Mouse (Mus musculus) midbrain, embryonic 15.5 days (tissue): Measurements from ENCODE around the gene Mgme1. TPM values are rescaled to one million over a fixed set of nuclear protein-coding genes. Genes with fewer than 3 reads are reported as not detected.

ENCODE experiments used
- ATAC-seq: fragments of 200-750 bp; cut with Nextera tagmentation; replicated peaks from 2 replicates; pipeline ENCODE4 v1.8.0; 2017; ENCODE audit warnings: moderate TSS enrichment
- H3K27ac ChIP-seq: fragments of 300-500 bp; sonication (generic); 2 replicates; pipeline ENCODE4 v1.5.1; 2015; ENCODE audit warnings: mild to moderate bottlenecking, inconsistent platforms
- H3K27me3 ChIP-seq: fragments of 300-500 bp; sonication (generic); replicated peaks from 2 replicates; pipeline ENCODE4 v1.6.1; 2015; ENCODE audit warnings: inconsistent platforms
- H3K36me3 ChIP-seq: fragments of 300-500 bp; sonication (generic); replicated peaks from 2 replicates; pipeline ENCODE4 v1.6.1; 2015; ENCODE audit warnings: inconsistent platforms
- H3K4me1 ChIP-seq: fragments of 300-500 bp; sonication (generic); 2 replicates; pipeline ENCODE4 v1.6.1; 2015; ENCODE audit warnings: inconsistent platforms
- H3K4me2 ChIP-seq: fragments of 300-500 bp; sonication (generic); 2 replicates; pipeline ENCODE4 v1.6.1; 2015; ENCODE audit warnings: inconsistent platforms, mild to moderate bottlenecking, moderate library complexity
- H3K4me3 ChIP-seq: fragments of 300-500 bp; sonication (generic); 2 replicates; pipeline ENCODE4 v1.5.1; 2015; ENCODE audit warnings: mild to moderate bottlenecking, inconsistent platforms
- H3K9ac ChIP-seq: fragments of 300-500 bp; sonication (generic); 2 replicates; pipeline ENCODE4 v1.6.1; 2015; ENCODE audit warnings: mild to moderate bottlenecking, inconsistent platforms
- H3K9me3 ChIP-seq: fragments of 300-500 bp; sonication (generic); 2 replicates; pipeline ENCODE4 v1.6.1; 2016; ENCODE audit warnings: inconsistent platforms
- WGBS: fragments of 180-500 bp; shearing (Covaris S2); methylation state at CpG from one replicate; pipeline ENCODE4 v1.1.7; 2015; ENCODE audit warnings: mixed read lengths; 5-methylcytosine and 5-hydroxymethylcytosine counted together
- polyA plus RNA-seq: library from polyadenylated mRNA; unstranded; fragments of >200 nt; fragmentation: Nextera tagmentation; extraction: Ambion mirVana; gene quantifications from 2 replicates; pipeline ENCODE4 v1.2.1, GENCODE M21; 2015

The Mgme1 gene
- polyA plus RNA-seq, 1 experiment from 2014 or later, result 11.5 TPM

- 87% methylated on average over 11 of the region's 11 CpGs for WGBS
- H3K27me3 ChIP-seq, result no peaks in the 10 kb centered on the region
- no peaks in the 10 kb centered on the region for H3K9me3 ChIP-seq
- H3K27ac ChIP-seq, result no peak overlapping the region
- no peak for ATAC-seq
- no peaks in the 10 kb centered on the region for H3K4me1 ChIP-seq
- no peak overlapping the region for H3K4me2 ChIP-seq
- H3K36me3 ChIP-seq, result no peaks in the 10 kb centered on the region
- H3K4me3 ChIP-seq, result no peak overlapping the region
- H3K9ac ChIP-seq, result no peak overlapping the region
These were observed 21.3 kb downstream of the Mgme1 start for GRCm38 (mm10) chr2:144291600-144292305.

GRCm38 (mm10) chr2:144295145-144295735 lies 24.8 kb downstream of the Mgme1 start:
- ATAC-seq, result no peak

GRCm38 (mm10) chr2:144299749-144300669 lies 29.5 kb downstream of the Mgme1 start:
- H3K9ac ChIP-seq, result no peak overlapping the region
- 84% methylated on average over 9 of the region's 9 CpGs for WGBS
- H3K4me2 ChIP-seq, result no peak overlapping the region
- H3K9me3 ChIP-seq, result no peaks in the 10 kb centered on the region
- no peak overlapping the region for H3K27ac ChIP-seq
- H3K36me3 ChIP-seq, result no peaks in the 10 kb centered on the region
- H3K4me1 ChIP-seq, result no peaks in the 10 kb centered on the region
- H3K4me3 ChIP-seq, result no peak overlapping the region
- no peak for ATAC-seq
- H3K27me3 ChIP-seq, result no peaks in the 10 kb centered on the region

More at GRCm38 (mm10) chr2:144295145-144295735, 24.8 kb downstream of the Mgme1 start:
- 70% methylated on average over 9 of the region's 9 CpGs for WGBS
- Histone ChIP-seq H3K36me3 (no peaks in the 10 kb centered on the region), H3K27me3 (no peaks in the 10 kb centered on the region), H3K4me2 (no peak overlapping the region), H3K9ac (no peak overlapping the region), H3K27ac (no peak overlapping the region), H3K4me1 (no peaks in the 10 kb centered on the region), H3K9me3 (no peaks in the 10 kb centered on the region), H3K4me3 (no peak overlapping the region)

GRCm38 (mm10) chr2:144301101-144301500 lies 30.6 kb downstream of the Mgme1 start:
- 96% methylated on average over 11 of the region's 11 CpGs for WGBS
- H3K9ac ChIP-seq, result no peak overlapping the region
- H3K36me3 ChIP-seq, result no peaks in the 10 kb centered on the region
- H3K4me3 ChIP-seq, result no peak overlapping the region
- no peak overlapping the region for H3K27ac ChIP-seq
- no peak overlapping the region for H3K4me2 ChIP-seq
- H3K27me3 ChIP-seq, result no peaks in the 10 kb centered on the region
- H3K4me1 ChIP-seq, result no peaks in the 10 kb centered on the region
- no peak for ATAC-seq
- no peaks in the 10 kb centered on the region for H3K9me3 ChIP-seq

GRCm38 (mm10) chr2:144305721-144306294 lies 35.3 kb downstream of the Mgme1 start:
- WGBS, result 72% methylated on average over 18 of the region's 18 CpGs
- H3K4me2 ChIP-seq, result no peak overlapping the region
- H3K27me3 ChIP-seq, result no peaks in the 10 kb centered on the region
- H3K4me1 ChIP-seq, result no peaks in the 10 kb centered on the region
- no peak overlapping the region for H3K4me3 ChIP-seq
- no peak overlapping the region for H3K9ac ChIP-seq
- H3K36me3 ChIP-seq, result no peaks in the 10 kb centered on the region
- H3K27ac ChIP-seq, result no peak overlapping the region
- ATAC-seq, result no peak
- H3K9me3 ChIP-seq, result no peaks in the 10 kb centered on the region

GRCm38 (mm10) chr2:144308561-144308960 lies 38.1 kb downstream of the Mgme1 start:
- Histone ChIP-seq H3K36me3 (no peaks in the 10 kb centered on the region), H3K27ac (no peak overlapping the region), H3K4me2 (no peak overlapping the region), H3K4me1 (no peaks in the 10 kb centered on the region), H3K9ac (no peak overlapping the region), H3K4me3 (no peak overlapping the region), H3K27me3 (no peaks in the 10 kb centered on the region), H3K9me3 (no peaks in the 10 kb centered on the region)
- 55% methylated on average over 8 of the region's 8 CpGs for WGBS
- no peak for ATAC-seq

- Histone ChIP-seq H3K9me3 (no peaks in the 10 kb centered on the region), H3K27me3 (no peaks in the 10 kb centered on the region), H3K9ac (no peak overlapping the region), H3K27ac (no peak overlapping the region), H3K36me3 (no peaks in the 10 kb centered on the region), H3K4me1 (no peaks in the 10 kb centered on the region), H3K4me2 (no peak overlapping the region), H3K4me3 (no peak overlapping the region)
- WGBS, result 25% methylated on average over 5 of the region's 5 CpGs
- ATAC-seq, result no peak
These were observed 39.8 kb downstream of the Mgme1 start for GRCm38 (mm10) chr2:144310273-144310672.

- H3K9me3 ChIP-seq, result no peaks in the 10 kb centered on the region
- WGBS, result 88% methylated on average over 2 of the region's 2 CpGs
- no peak overlapping the region for H3K4me2 ChIP-seq
- H3K4me3 ChIP-seq, result no peak overlapping the region
- no peaks in the 10 kb centered on the region for H3K4me1 ChIP-seq
- H3K27me3 ChIP-seq, result no peaks in the 10 kb centered on the region
- no peak overlapping the region for H3K9ac ChIP-seq
- no peaks in the 10 kb centered on the region for H3K36me3 ChIP-seq
- no peak overlapping the region for H3K27ac ChIP-seq
- no peak for ATAC-seq
These were observed 40.9 kb downstream of the Mgme1 start for GRCm38 (mm10) chr2:144311372-144311771.

GRCm38 (mm10) chr2:144324218-144324617 lies 53.8 kb downstream of the Mgme1 start:
- WGBS, result 69% methylated on average over 3 of the region's 3 CpGs
- ATAC-seq, result no peak
- H3K4me1 ChIP-seq, result no peaks in the 10 kb centered on the region

GRCm38 (mm10) chr2:144329451-144329850 lies 59.0 kb downstream of the Mgme1 start:
- Histone ChIP-seq H3K4me1 (peaks cover 32% of the 10 kb centered on the region), H3K9ac (no peak overlapping the region), H3K4me3 (no peak overlapping the region), H3K36me3 (no peaks in the 10 kb centered on the region), H3K9me3 (no peaks in the 10 kb centered on the region), H3K27ac (no peak overlapping the region), H3K27me3 (peaks cover 60% of the 10 kb centered on the region), H3K4me2 (no peak overlapping the region)
- no peak for ATAC-seq
- WGBS, result 4% methylated on average over 10 of the region's 10 CpGs

More at GRCm38 (mm10) chr2:144324218-144324617, 53.8 kb downstream of the Mgme1 start:
- H3K9me3 ChIP-seq, result no peaks in the 10 kb centered on the region
- no peak overlapping the region for H3K4me2 ChIP-seq
- H3K27ac ChIP-seq, result no peak overlapping the region
- no peaks in the 10 kb centered on the region for H3K36me3 ChIP-seq
- H3K9ac ChIP-seq, result no peak overlapping the region
- no peak overlapping the region for H3K4me3 ChIP-seq
- peaks cover 15% of the 10 kb centered on the region for H3K27me3 ChIP-seq

- Histone ChIP-seq H3K36me3 (no peaks in the 10 kb centered on the region), H3K27me3 (peaks cover 65% of the 10 kb centered on the region), H3K27ac (no peak overlapping the region), H3K9me3 (no peaks in the 10 kb centered on the region), H3K4me1 (peaks cover 32% of the 10 kb centered on the region), H3K4me2 (no peak overlapping the region; the same call in 1 of the 2 replicates), H3K4me3 (no peak overlapping the region), H3K9ac (no peak overlapping the region)
- WGBS, result 1% methylated on average over 10 of the region's 10 CpGs
- ATAC-seq, result no peak
These were observed 59.5 kb downstream of the Mgme1 start for GRCm38 (mm10) chr2:144329937-144330336.
